In genomic region chr1:72510778-72511520, GRCm38 (mm10) we compare ENCODE assay signal across 32 mouse cellular contexts. TPM values are rescaled to one million over a fixed set of nuclear protein-coding genes. Genes with fewer than 3 reads are reported as not detected.
DNase-seq lines count a peak whose midpoint lies in the region; ATAC-seq lines count a peak whose summit lies in the region.
"Had no signal": no experiment of that assay in that cellular context is flagged by ENCODE, and none has a peak within 500 bp of the region (broad histone marks: within the 10 kb centered on the region; RNA-seq: fewer than 3 reads in every experiment).

No protein-coding gene starts in this region.

- 77% methylated on average over 7 of the region's 7 CpGs for whole genome bisulfite sequencing in hindbrain, embryonic 13.5 days
- 85% methylated on average over 7 of the region's 7 CpGs for WGBS in hindbrain, embryonic 10.5 days
- 69% methylated on average over 7 of the region's 7 CpGs for WGBS in kidney, embryonic 15.5 days
- 70% methylated on average over 7 of the region's 7 CpGs for WGBS in kidney, embryonic 16.5 days
- 89% methylated on average over 7 of the region's 7 CpGs for WGBS in midbrain, embryonic 11.5 days

- no peak overlapping the region for H3K4me2 ChIP-seq in hindbrain, embryonic 13.5 days
- no peak overlapping the region for H3K4me2 ChIP-seq in kidney, embryonic 15.5 days
- H3K4me2 ChIP-seq in kidney, embryonic 16.5 days (replicated peaks; ENCODE audit: low read depth, low read length): no peak overlapping the region
- no peak overlapping the region for H3K4me2 ChIP-seq in midbrain, embryonic 11.5 days
- H3K4me2 ChIP-seq: forebrain, embryonic 12.5 days; midbrain, embryonic 15.5 days had no signal

- no peak for ATAC-seq in hindbrain, embryonic 13.5 days (ENCODE audit: low FRiP score)
- ATAC-seq in kidney, embryonic 15.5 days (replicated peaks; ENCODE audit: low FRiP score): peak; percentile 43; the same call in 1 of the 2 replicates
- no peak for ATAC-seq in kidney, embryonic 16.5 days (ENCODE audit: low FRiP score, low TSS enrichment)
- ATAC-seq in midbrain, embryonic 11.5 days (ENCODE audit: low FRiP score): no peak
- ATAC-seq: intestine, embryonic 16.5 days; midbrain, embryonic 15.5 days had no signal

- no peak overlapping the region for H3K9ac ChIP-seq in hindbrain, embryonic 13.5 days
- H3K9ac ChIP-seq in kidney, embryonic 15.5 days: no peak overlapping the region
- H3K9ac ChIP-seq in kidney, embryonic 16.5 days (replicated peaks; ENCODE audit: low read length): no peak overlapping the region
- no peak overlapping the region for H3K9ac ChIP-seq in midbrain, embryonic 11.5 days (ENCODE audit: low read length)
- H3K9ac ChIP-seq: forebrain, embryonic 12.5 days; liver, embryonic 14.5 days; midbrain, embryonic 15.5 days had no signal

- no peaks in the 10 kb centered on the region for H3K9me3 ChIP-seq in hindbrain, embryonic 13.5 days
- no peaks in the 10 kb centered on the region for H3K9me3 ChIP-seq in hindbrain, embryonic 10.5 days
- no peaks in the 10 kb centered on the region for H3K9me3 ChIP-seq in kidney, embryonic 15.5 days (replicated peaks)
- H3K9me3 ChIP-seq in kidney, embryonic 16.5 days (ENCODE audit: low read length): no peaks in the 10 kb centered on the region
- no peaks in the 10 kb centered on the region for H3K9me3 ChIP-seq in midbrain, embryonic 11.5 days (ENCODE audit: control insufficient read depth, low read length)
- H3K9me3 ChIP-seq: forebrain, embryonic 12.5 days; heart, embryonic 10.5 days; midbrain, embryonic 15.5 days had no signal

- H3K36me3 ChIP-seq in hindbrain, embryonic 13.5 days: no peaks in the 10 kb centered on the region
- no peaks in the 10 kb centered on the region for H3K36me3 ChIP-seq in hindbrain, embryonic 10.5 days
- H3K36me3 ChIP-seq in kidney, embryonic 15.5 days: no peaks in the 10 kb centered on the region
- no peaks in the 10 kb centered on the region for H3K36me3 ChIP-seq in kidney, embryonic 16.5 days (ENCODE audit: insufficient read depth, low read length)
- H3K36me3 ChIP-seq in midbrain, embryonic 11.5 days (ENCODE audit: control insufficient read depth, insufficient read depth, low read length): no peaks in the 10 kb centered on the region
- H3K36me3 ChIP-seq: forebrain, embryonic 12.5 days; heart, embryonic 10.5 days; midbrain, embryonic 15.5 days had no signal

- H3K27me3 ChIP-seq in hindbrain, embryonic 13.5 days: no peaks in the 10 kb centered on the region
- H3K27me3 ChIP-seq in hindbrain, embryonic 10.5 days (ENCODE audit: insufficient read depth, poor library complexity, severe bottlenecking): no peaks in the 10 kb centered on the region
- H3K27me3 ChIP-seq in kidney, embryonic 15.5 days: no peaks in the 10 kb centered on the region
- H3K27me3 ChIP-seq in kidney, embryonic 16.5 days (ENCODE audit: insufficient read depth, low read length): no peaks in the 10 kb centered on the region
- H3K27me3 ChIP-seq in midbrain, embryonic 11.5 days (ENCODE audit: control insufficient read depth, insufficient read depth, low read length): no peaks in the 10 kb centered on the region
- H3K27me3 ChIP-seq: forebrain, embryonic 12.5 days; midbrain, embryonic 15.5 days had no signal

- no peak for DNase-seq in hindbrain, embryonic 10.5 days (ENCODE audit: low spot score)
- peak; percentile 63 for DNase-seq in 3T3-L1 (ENCODE audit: low read depth, low spot score)
- DNase-seq in mesoderm, embryonic 11.5 days (ENCODE audit: low read depth, low spot score): peak; percentile 22
- DNase-seq in midbrain, embryonic 11.5 days (ENCODE audit: low spot score, missing footprints): no peak
- no peak for DNase-seq in gastrocnemius, adult 8-10 months (ENCODE audit: low spot score in 2 of 2)
- DNase-seq: adrenal gland, postnatal 14 days; B cell, adult 2 months; cerebellum, adult 11 months; cerebellum, adult 9-11 months; gastrocnemius, postnatal 25 days; heart, adult 11 months; heart, postnatal 36 days; liver; lung, adult 2 months; lung, postnatal 10 days; retina, postnatal 1 day; right cerebral cortex, postnatal 14 days; thymus, postnatal 4 days had no signal

- no peak overlapping the region for H3K4me3 ChIP-seq in hindbrain, embryonic 13.5 days
- H3K4me3 ChIP-seq in hindbrain, embryonic 10.5 days: no peak overlapping the region
- H3K4me3 ChIP-seq in kidney, embryonic 15.5 days (replicated peaks): no peak overlapping the region
- H3K4me3 ChIP-seq in kidney, embryonic 16.5 days (ENCODE audit: low read length): no peak overlapping the region
- no peak overlapping the region for H3K4me3 ChIP-seq in midbrain, embryonic 11.5 days (ENCODE audit: low read depth, low read length)
- H3K4me3 ChIP-seq: erythroblast, embryonic 14.5 days; forebrain, embryonic 12.5 days; heart, embryonic 10.5 days; midbrain, embryonic 15.5 days had no signal

- H3K27ac ChIP-seq in hindbrain, embryonic 13.5 days: peak overlapping the region; percentile 35; the same call in 1 of the 2 replicates
- H3K27ac ChIP-seq in hindbrain, embryonic 10.5 days: no peak overlapping the region
- no peak overlapping the region for H3K27ac ChIP-seq in kidney, embryonic 15.5 days
- H3K27ac ChIP-seq in kidney, embryonic 16.5 days (ENCODE audit: low read length): no peak overlapping the region
- no peak overlapping the region for H3K27ac ChIP-seq in midbrain, embryonic 11.5 days (ENCODE audit: low read depth, low read length)
- H3K27ac ChIP-seq: forebrain, embryonic 12.5 days; heart, embryonic 10.5 days; liver, embryonic 14.5 days; macrophage; midbrain, embryonic 15.5 days had no signal

- H3K4me1 ChIP-seq in hindbrain, embryonic 13.5 days (replicated peaks): peaks cover 16% of the 10 kb centered on the region
- 0 out of 2 replicates have a peak, but pooled peaks cover 5% of the 10 kb centered on the region for H3K4me1 ChIP-seq in hindbrain, embryonic 10.5 days (replicated peaks)
- H3K4me1 ChIP-seq in kidney, embryonic 15.5 days: no peaks in the 10 kb centered on the region
- H3K4me1 ChIP-seq in kidney, embryonic 16.5 days (ENCODE audit: insufficient read depth, low read length): no peaks in the 10 kb centered on the region
- no peaks in the 10 kb centered on the region for H3K4me1 ChIP-seq in midbrain, embryonic 11.5 days (ENCODE audit: control insufficient read depth, insufficient read depth, low read length)
- H3K4me1 ChIP-seq: heart, embryonic 10.5 days; midbrain, embryonic 15.5 days had no signal

RNA-seq across cellular contexts. Expression of gene March4, which starts 25.8 kb away (rescaled TPM):
- polyA plus RNA-seq in hindbrain, embryonic 13.5 days (2015; fragmentation: Nextera tagmentation; extraction: Ambion mirVana): 5.6 and 6.5 TPM in 2 replicates
- 0.24 and 0.92 TPM in 2 replicates for polyA plus RNA-seq in hindbrain, embryonic 10.5 days (2016; fragmentation: Nextera tagmentation; extraction: Ambion mirVana)
- polyA plus RNA-seq in kidney, embryonic 15.5 days (2015; fragmentation: Nextera tagmentation; extraction: Ambion mirVana): 0.05 TPM in 1 of 2 replicates, not detected in the other
- polyA plus RNA-seq in kidney, embryonic 16.5 days (2015; fragmentation: Nextera tagmentation; extraction: Ambion mirVana): 0.04 and 0.10 TPM in 2 replicates
- 0.79 and 0.92 TPM in 2 replicates for polyA plus RNA-seq in midbrain, embryonic 11.5 days (2014; fragmentation: Nextera tagmentation; extraction: Ambion mirVana)
- under 1 TPM; 0.20 to 0.36 (median 0.26) TPM for total RNA-seq in gastrocnemius, adult 8-10 months (2022)
- total RNA-seq: heart, postnatal 36 days; megakaryocyte-erythroid progenitor cell, adult 5-6 weeks had no signal
- polyA plus RNA-seq: erythroblast, embryonic 14.5 days; heart, embryonic 10.5 days; heart, embryonic 16.5 days; limb, embryonic 11.5 days; liver, embryonic 14.5 days; macrophage; thymus, postnatal 0 days had no signal

Comparison
In these comparisons a context has a peak if more than half of its experiments do, and no peak if none do; other contexts are left out.
1. DNase-seq: peak in 3T3-L1 (single experiment) and mesoderm, embryonic 11.5 days (single experiment); none in hindbrain, embryonic 10.5 days (single experiment), midbrain, embryonic 11.5 days (single experiment) and gastrocnemius, adult 8-10 months (0 of 2).